Mouse (Mus musculus): ENCODE measurements at regions not wholly inside any gene's neighbourhood (a gene's known extent, or its start where the extent isn't known, plus 50 kb on each side); places are given as distances from the start of the nearest gene placed in this dataset.

GRCm38 (mm10) chr19:14355128-14355527 lies 242.7 kb downstream of the Tle4 start:
- no peak for TF ChIP-seq CTCF (IDR thresholded peaks at IDR 0.05; ENCODE audit: borderline replicate concordance, insufficient read depth, low read depth, low read length)
- no peak for TF ChIP-seq POLR2A (IDR thresholded peaks at IDR 0.05; ENCODE audit: borderline replicate concordance, insufficient read depth, low read length)
